Mouse (Mus musculus) frontal cortex, postnatal 36 days (tissue): ENCODE measurements at regions not wholly inside any gene's neighbourhood (a gene's known extent, or its start where the extent isn't known, plus 50 kb on each side); places are given as distances from the start of the nearest gene placed in this dataset.

ENCODE experiments used
- DNase-seq, 2 experiments: peaks; one replicate each; pipeline ENCODE4 v3.0.0; 2022; ENCODE audit warnings: low spot score in 2 of 2

- no peak for DNase-seq
These were observed 58.8 kb upstream of the Bach2 start for GRCm38 (mm10) chr4:32179707-32180241.

- no peak for DNase-seq
These were observed 54.8 kb upstream of the Bach2 start for GRCm38 (mm10) chr4:32183791-32184190.

- DNase-seq, result no peak
These were observed 52.6 kb upstream of the Bach2 start for GRCm38 (mm10) chr4:32185986-32186385.

- no peak for DNase-seq
These were observed 51.5 kb upstream of the Bach2 start for GRCm38 (mm10) chr4:32187154-32187553.

GRCm38 (mm10) chr4:32188076-32188475 is 50.5 kb upstream of the Bach2 start:
- no peak for DNase-seq

- DNase-seq, result peak; percentile 6 to 17
These were observed 49.7 kb upstream of the Bach2 start for GRCm38 (mm10) chr4:32188752-32189415.
